Mouse (Mus musculus) liver, postnatal 0 days (tissue): ENCODE measurements around the gene Enkd1. TPM values are rescaled to one million over a fixed set of nuclear protein-coding genes. Genes with fewer than 3 reads are reported as not detected.

Experiments
- ATAC-seq: fragments of 200-750 bp; cut with Nextera tagmentation; 2 replicates; pipeline ENCODE4 v1.8.0; 2017; ENCODE audit warnings: mild to moderate bottlenecking, moderate library complexity
- DNase-seq: peaks from one replicate; pipeline ENCODE4 v3.0.0-alpha.2; 2016
- H3K27ac ChIP-seq: fragments of 300-500 bp; sonication (generic); 2 replicates; pipeline ENCODE4 v1.5.1; 2014; ENCODE audit warnings: antibody characterized with exemption, moderate library complexity, mild to moderate bottlenecking, low read depth
- H3K27me3 ChIP-seq: fragments of 300-500 bp; sonication (generic); 2 replicates; pipeline ENCODE4 v1.6.1; 2014; ENCODE audit warnings: low read length, control low read depth, mixed read lengths; ENCODE audit not compliant: insufficient read depth
- H3K36me3 ChIP-seq: fragments of 300-500 bp; sonication (generic); replicated peaks from 2 replicates; pipeline ENCODE4 v1.6.1; 2014; ENCODE audit warnings: mild to moderate bottlenecking, control low read depth, low read length, moderate library complexity, mixed read lengths; ENCODE audit not compliant: insufficient read depth
- H3K4me1 ChIP-seq: fragments of 300-500 bp; sonication (generic); 2 replicates; pipeline ENCODE4 v1.6.1; 2014; ENCODE audit warnings: antibody characterized with exemption, mild to moderate bottlenecking, control low read depth; ENCODE audit not compliant: insufficient read depth
- H3K4me2 ChIP-seq: fragments of 300-500 bp; sonication (generic); 2 replicates; pipeline ENCODE4 v1.6.1; 2014; ENCODE audit warnings: low read depth, mild to moderate bottlenecking, low read length, moderate library complexity, mixed read lengths
- H3K4me3 ChIP-seq: fragments of 300-500 bp; sonication (generic); 2 replicates; pipeline ENCODE4 v1.5.1; 2014; ENCODE audit warnings: low read depth, low read length
- H3K9ac ChIP-seq: fragments of 300-500 bp; sonication (generic); replicated peaks from 2 replicates; pipeline ENCODE4 v1.6.1; 2014; ENCODE audit warnings: mild to moderate bottlenecking, moderate library complexity
- H3K9me3 ChIP-seq: fragments of 300-500 bp; sonication (generic); 2 replicates; pipeline ENCODE4 v1.6.1; 2016; ENCODE audit warnings: mild to moderate bottlenecking, control low read depth, low read length, mixed read lengths
- CTCF ChIP-seq: sonication (generic); IDR thresholded peaks from 2 replicates; pipeline ENCODE4 v1.5.1; 2016; ENCODE audit warnings: antibody characterized with exemption, low read depth
- EP300 ChIP-seq: IDR thresholded peaks from 2 replicates; pipeline ENCODE4 v1.6.1; 2016; ENCODE audit warnings: antibody characterized with exemption, low read depth, mild to moderate bottlenecking
- WGBS: fragments of 180-500 bp; shearing (Covaris S2); extraction: QIAGEN DNeasy Blood & Tissue Kit; methylation state at CpG from one replicate; pipeline ENCODE4 v1.1.7; 2014; ENCODE audit not compliant: insufficient replicate concordance; 5-methylcytosine and 5-hydroxymethylcytosine counted together
- polyA plus RNA-seq: library from polyadenylated mRNA; unstranded; fragments of >200 nt; fragmentation: Nextera tagmentation; extraction: Ambion mirVana; gene quantifications from 2 replicates; pipeline ENCODE4 v1.2.1, GENCODE M21; 2015

The Enkd1 gene
- polyA plus RNA-seq, 1 experiment from 2014 or later: 3.3 TPM

DNA sequence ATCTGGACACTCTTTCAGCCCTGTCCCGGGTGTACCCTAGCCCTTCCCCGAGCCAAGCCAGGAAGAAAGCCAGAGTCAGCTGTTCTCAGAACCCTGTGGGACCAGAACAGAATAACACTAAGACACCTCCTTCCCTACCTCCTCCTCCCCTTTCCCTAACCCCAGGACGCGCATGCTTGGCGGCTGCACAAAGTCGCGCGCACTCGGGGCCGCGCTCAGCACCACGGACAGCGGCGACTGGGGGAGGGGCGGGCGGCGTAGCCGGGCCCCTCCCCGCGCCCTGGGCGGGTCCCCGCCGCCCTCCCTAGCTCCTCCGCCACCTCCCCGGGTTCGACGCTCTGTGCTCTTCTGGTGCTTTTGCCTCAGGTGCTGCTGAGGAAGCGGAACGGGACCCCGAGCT lies 14.4 kb downstream of the Enkd1 start:
- WGBS: 11% methylated on average over 28 of the region's 30 CpGs
- TF ChIP-seq EP300 (no peak), CTCF (no peak)
- Histone ChIP-seq H3K9me3 (no peaks in the 10 kb centered on the region), H3K27ac (no peak overlapping the region), H3K9ac (0 out of 2 replicates have a peak overlapping the region, but pooled peaks have one; percentile 11), H3K36me3 (peaks cover 21% of the 10 kb centered on the region), H3K4me1 (peaks cover 9% of the 10 kb centered on the region), H3K27me3 (0 out of 2 replicates have a peak, but pooled peaks cover 4% of the 10 kb centered on the region), H3K4me2 (peak overlapping the region; percentile 71), H3K4me3 (peak overlapping the region; percentile 38)
- ATAC-seq (peak; percentile 66), DNase-seq (peak; percentile 73)

DNA sequence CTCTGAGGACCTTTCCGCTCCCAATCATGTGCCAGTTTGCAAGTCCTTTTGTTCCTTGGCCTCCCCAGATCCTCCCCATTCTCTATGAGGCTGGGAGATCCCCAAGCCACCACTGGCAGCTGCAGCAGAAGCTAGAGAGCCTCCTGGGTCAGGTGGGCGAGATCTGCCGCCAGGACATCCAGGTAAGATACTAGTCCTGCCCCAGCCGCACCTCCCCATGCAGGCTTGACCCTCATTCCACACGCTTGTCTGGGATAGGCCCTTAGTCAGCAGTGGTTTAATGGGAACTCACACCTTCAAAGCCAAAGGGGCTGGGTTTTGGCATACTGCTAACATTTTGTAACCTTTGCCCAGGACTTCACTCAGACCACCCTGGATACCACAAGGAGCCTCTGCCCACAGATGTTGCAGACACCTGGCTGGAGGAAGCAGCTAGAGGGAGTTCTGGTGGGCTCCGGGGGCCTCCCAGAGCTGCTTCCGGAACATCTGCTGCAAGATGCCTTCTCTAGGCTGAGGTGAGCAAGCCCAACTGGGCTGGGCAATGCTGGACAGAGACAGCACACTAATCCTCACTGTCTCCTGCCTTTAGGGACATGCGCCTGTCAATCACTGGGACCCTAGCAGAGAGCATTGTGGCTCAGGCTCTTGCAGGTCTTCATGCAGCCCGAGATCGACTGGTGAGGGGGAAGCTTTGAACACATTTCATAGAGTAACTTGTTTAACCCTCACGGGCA lies 15.4 kb downstream of the Enkd1 start:
- Histone ChIP-seq H3K4me2 (no peak overlapping the region), H3K27me3 (0 out of 2 replicates have a peak, but pooled peaks cover 4% of the 10 kb centered on the region), H3K9ac (no peak overlapping the region), H3K9me3 (no peaks in the 10 kb centered on the region), H3K36me3 (peaks cover 11% of the 10 kb centered on the region), H3K4me1 (peaks cover 9% of the 10 kb centered on the region), H3K4me3 (no peak overlapping the region), H3K27ac (no peak overlapping the region)
- TF ChIP-seq CTCF: no peak
- no peak for TF ChIP-seq EP300
- 88% methylated on average over 11 of the region's 11 CpGs for WGBS
- ATAC-seq: no peak
- DNase-seq: no peak

- TF ChIP-seq EP300: no peak
- TF ChIP-seq CTCF: no peak
- Histone ChIP-seq H3K27ac (no peak overlapping the region), H3K36me3 (no peaks in the 10 kb centered on the region; the same call in 1 of the 2 replicates), H3K9ac (no peak overlapping the region), H3K27me3 (0 out of 2 replicates have a peak, but pooled peaks cover 4% of the 10 kb centered on the region), H3K4me3 (no peak overlapping the region), H3K9me3 (no peaks in the 10 kb centered on the region), H3K4me2 (no peak overlapping the region), H3K4me1 (peaks cover 11% of the 10 kb centered on the region)
- 75% methylated on average over 14 of the region's 14 CpGs for WGBS
- ATAC-seq: no peak
- DNase-seq: no peak
Observed at GRCm38 (mm10) chr8:105690978-105691377, 17.0 kb downstream of the Enkd1 start.

GRCm38 (mm10) chr8:105689983-105690360 lies 18.0 kb downstream of the Enkd1 start:
- Histone ChIP-seq H3K9ac (no peak overlapping the region), H3K36me3 (no peaks in the 10 kb centered on the region; the same call in 1 of the 2 replicates), H3K4me3 (no peak overlapping the region), H3K27ac (no peak overlapping the region), H3K9me3 (no peaks in the 10 kb centered on the region), H3K4me1 (peaks cover 12% of the 10 kb centered on the region), H3K4me2 (no peak overlapping the region), H3K27me3 (0 out of 2 replicates have a peak, but pooled peaks cover 4% of the 10 kb centered on the region)
- ATAC-seq: no peak
- TF ChIP-seq EP300 (no peak), CTCF (no peak)
- DNase-seq: no peak
- WGBS: 91% methylated on average over 9 of the region's 9 CpGs

GRCm38 (mm10) chr8:105689256-105689982 lies 18.6 kb downstream of the Enkd1 start:
- no peak for DNase-seq
- no peak overlapping the region for H3K9ac ChIP-seq
- 77% methylated on average over 35 of the region's 35 CpGs for WGBS
- no peak overlapping the region for H3K27ac ChIP-seq
- ATAC-seq: no peak
- no peak overlapping the region for H3K4me2 ChIP-seq
- H3K36me3 ChIP-seq: no peaks in the 10 kb centered on the region; the same call in 1 of the 2 replicates
- H3K27me3 ChIP-seq: 0 out of 2 replicates have a peak, but pooled peaks cover 2% of the 10 kb centered on the region
- TF ChIP-seq CTCF (no peak), EP300 (no peak)
- H3K9me3 ChIP-seq: no peaks in the 10 kb centered on the region
- H3K4me3 ChIP-seq: no peak overlapping the region
- H3K4me1 ChIP-seq: peaks cover 12% of the 10 kb centered on the region

DNA sequence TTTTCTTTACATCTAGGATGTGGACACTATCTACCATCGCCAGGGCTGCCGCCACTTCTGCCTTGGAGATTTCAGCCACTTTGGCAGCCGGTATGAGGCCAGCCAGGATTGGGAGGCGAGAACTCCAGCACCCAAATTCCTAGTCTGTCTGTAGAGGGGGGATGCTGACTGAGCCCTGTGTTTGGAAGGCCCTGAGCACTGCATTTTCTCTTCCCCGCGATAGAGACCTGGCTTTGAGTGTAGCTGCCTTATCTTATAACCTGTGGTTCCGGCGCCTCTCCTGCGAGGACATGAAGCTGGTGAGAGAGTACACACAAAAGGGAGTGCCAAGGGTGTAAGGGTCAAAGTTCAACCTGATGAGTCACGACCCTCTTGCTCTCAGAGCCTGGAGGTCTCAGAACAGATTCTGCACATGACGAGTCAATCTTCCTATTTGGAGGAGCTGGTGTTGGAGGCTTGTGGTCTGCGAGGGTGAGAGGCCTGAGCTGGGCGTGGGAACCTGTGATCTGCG lies 19.7 kb downstream of the Enkd1 start:
- no peak overlapping the region for H3K9ac ChIP-seq
- 48% methylated on average over 14 of the region's 14 CpGs for WGBS
- H3K27ac ChIP-seq: no peak overlapping the region
- H3K36me3 ChIP-seq: peaks cover 10% of the 10 kb centered on the region
- no peak for ATAC-seq
- 0 out of 2 replicates have a peak, but pooled peaks cover 3% of the 10 kb centered on the region for H3K4me1 ChIP-seq
- no peak overlapping the region for H3K4me2 ChIP-seq
- H3K27me3 ChIP-seq: no peaks in the 10 kb centered on the region
- TF ChIP-seq EP300 (no peak), CTCF (no peak)
- DNase-seq: no peak
- H3K4me3 ChIP-seq: no peak overlapping the region
- no peaks in the 10 kb centered on the region for H3K9me3 ChIP-seq
